Mouse (Mus musculus): Measurements from ENCODE around the gene Pilra. TPM values are rescaled to one million over a fixed set of nuclear protein-coding genes. Genes with fewer than 3 reads are reported as not detected.
"Not testable (repeated sequence)": the region's sequence is repeated elsewhere in the genome, so short reads cannot be mapped to it uniquely, and the experiment has no call there.

Pilra gene
- 2.2 and 3.0 TPM in 2 replicates for polyA plus RNA-seq (2014; fragmentation: Nextera tagmentation; extraction: Ambion mirVana)

- not testable (repeated sequence) for H3K27ac ChIP-seq (ENCODE audit: low read depth); H3K9me3 ChIP-seq (ENCODE audit: low read depth, low read length); H3K27me3 ChIP-seq (ENCODE audit: insufficient read depth, low read length); H3K4me3 ChIP-seq (ENCODE audit: low read depth, low read length); H3K9ac ChIP-seq; H3K4me2 ChIP-seq; DNase-seq; H3K36me3 ChIP-seq (ENCODE audit: insufficient read depth); ATAC-seq (ENCODE audit: insufficient read depth); H3K4me1 ChIP-seq (ENCODE audit: insufficient read depth)
- 61% methylated on average over 2 of the region's 2 CpGs for WGBS
Observed at GRCm38 (mm10) chr5:137835966-137836520, at the start of gene Pilra. Pilra (minus strand) TSS chr5:137836281.

- Histone ChIP-seq H3K9ac (no peak overlapping the region), H3K27ac (ENCODE audit: low read depth) (no peak overlapping the region), H3K9me3 (ENCODE audit: low read depth, low read length) (no peaks in the 10 kb centered on the region), H3K27me3 (ENCODE audit: insufficient read depth, low read length) (no peaks in the 10 kb centered on the region), H3K4me2 (no peak overlapping the region), H3K4me3 (ENCODE audit: low read depth, low read length) (no peak overlapping the region), H3K36me3 (ENCODE audit: insufficient read depth) (no peaks in the 10 kb centered on the region), H3K4me1 (ENCODE audit: insufficient read depth) (no peaks in the 10 kb centered on the region)
- no peak for TF ChIP-seq CTCF (IDR thresholded peaks at IDR 0.05; ENCODE audit: low read depth)
- ATAC-seq (ENCODE audit: insufficient read depth) = no peak
- WGBS = 84% methylated on average over 3 of the region's 3 CpGs
- peak; percentile 7 for DNase-seq
Observed at GRCm38 (mm10) chr5:137883345-137883744, 47.3 kb upstream of the Pilra start.

- H3K27me3 ChIP-seq (ENCODE audit: insufficient read depth, low read length) = no peaks in the 10 kb centered on the region
- ATAC-seq (ENCODE audit: insufficient read depth) = no peak
- WGBS = 71% methylated on average over 4 of the region's 4 CpGs
- H3K9me3 ChIP-seq (ENCODE audit: low read depth, low read length) = no peaks in the 10 kb centered on the region
- no peak for DNase-seq
- no peak overlapping the region for H3K4me3 ChIP-seq (ENCODE audit: low read depth, low read length)
- H3K4me2 ChIP-seq = no peak overlapping the region
- no peak overlapping the region for H3K27ac ChIP-seq (ENCODE audit: low read depth)
- no peak for TF ChIP-seq CTCF (IDR thresholded peaks at IDR 0.05; ENCODE audit: low read depth)
- H3K9ac ChIP-seq = no peak overlapping the region
- no peaks in the 10 kb centered on the region for H3K36me3 ChIP-seq (ENCODE audit: insufficient read depth)
- no peaks in the 10 kb centered on the region for H3K4me1 ChIP-seq (ENCODE audit: insufficient read depth)
Observed at GRCm38 (mm10) chr5:137882922-137883321, 46.8 kb upstream of the Pilra start.

GRCm38 (mm10) chr5:137877860-137878259, 41.8 kb upstream of the Pilra start:
- peak; percentile 61 for TF ChIP-seq CTCF (IDR thresholded peaks at IDR 0.05; ENCODE audit: low read depth)
- H3K27ac ChIP-seq (ENCODE audit: low read depth) = no peak overlapping the region
- no peak for ATAC-seq (ENCODE audit: insufficient read depth)
- no peak overlapping the region for H3K9ac ChIP-seq
- no peaks in the 10 kb centered on the region for H3K27me3 ChIP-seq (ENCODE audit: insufficient read depth, low read length)
- H3K4me2 ChIP-seq = no peak overlapping the region
- no peaks in the 10 kb centered on the region for H3K4me1 ChIP-seq (ENCODE audit: insufficient read depth)
- no peak overlapping the region for H3K4me3 ChIP-seq (ENCODE audit: low read depth, low read length)
- H3K36me3 ChIP-seq (ENCODE audit: insufficient read depth) = no peaks in the 10 kb centered on the region
- 48% methylated on average over 2 of the region's 2 CpGs for whole genome bisulfite sequencing
- H3K9me3 ChIP-seq (ENCODE audit: low read depth, low read length) = no peaks in the 10 kb centered on the region
- peak; percentile 68 for DNase-seq

GRCm38 (mm10) chr5:137875054-137875453, 39.0 kb upstream of the Pilra start:
- H3K27ac ChIP-seq (ENCODE audit: low read depth) = no peak overlapping the region
- ATAC-seq (ENCODE audit: insufficient read depth) (no peak), DNase-seq (no peak)
- H3K4me2 ChIP-seq = no peak overlapping the region
- no peak overlapping the region for H3K9ac ChIP-seq
- H3K9me3 ChIP-seq (ENCODE audit: low read depth, low read length) = no peaks in the 10 kb centered on the region
- TF ChIP-seq CTCF (IDR thresholded peaks at IDR 0.05; ENCODE audit: low read depth) = no peak
- 83% methylated on average over 2 of the region's 2 CpGs for WGBS
- H3K36me3 ChIP-seq (ENCODE audit: insufficient read depth) = no peaks in the 10 kb centered on the region
- H3K27me3 ChIP-seq (ENCODE audit: insufficient read depth, low read length) = no peaks in the 10 kb centered on the region
- H3K4me3 ChIP-seq (ENCODE audit: low read depth, low read length) = no peak overlapping the region
- H3K4me1 ChIP-seq (ENCODE audit: insufficient read depth) = no peaks in the 10 kb centered on the region

GRCm38 (mm10) chr5:137872381-137872702, 36.3 kb upstream of the Pilra start:
- not testable (repeated sequence) for H3K9ac ChIP-seq; H3K9me3 ChIP-seq (ENCODE audit: low read depth, low read length); H3K4me3 ChIP-seq (ENCODE audit: low read depth, low read length); H3K27me3 ChIP-seq (ENCODE audit: insufficient read depth, low read length); H3K36me3 ChIP-seq (ENCODE audit: insufficient read depth); DNase-seq; H3K4me2 ChIP-seq; H3K4me1 ChIP-seq (ENCODE audit: insufficient read depth); H3K27ac ChIP-seq (ENCODE audit: low read depth); ATAC-seq (ENCODE audit: insufficient read depth)
- WGBS = 27% methylated on average over 1 of the region's 1 CpGs

GRCm38 (mm10) chr5:137871644-137872380, 35.7 kb upstream of the Pilra start, which contains the start of gene Pilrb2:
Pilrb2 (minus strand) TSS chr5:137871815.
- DNase-seq; H3K4me1 ChIP-seq (ENCODE audit: insufficient read depth); H3K27me3 ChIP-seq (ENCODE audit: insufficient read depth, low read length); H3K27ac ChIP-seq (ENCODE audit: low read depth); H3K9ac ChIP-seq; H3K4me3 ChIP-seq (ENCODE audit: low read depth, low read length); H3K36me3 ChIP-seq (ENCODE audit: insufficient read depth); ATAC-seq (ENCODE audit: insufficient read depth); H3K4me2 ChIP-seq; H3K9me3 ChIP-seq (ENCODE audit: low read depth, low read length): not testable (repeated sequence)
- WGBS = 65% methylated on average over 2 of the region's 3 CpGs

- not testable (repeated sequence) for DNase-seq; H3K27ac ChIP-seq (ENCODE audit: low read depth); H3K4me3 ChIP-seq (ENCODE audit: low read depth, low read length); H3K27me3 ChIP-seq (ENCODE audit: insufficient read depth, low read length); H3K36me3 ChIP-seq (ENCODE audit: insufficient read depth); H3K9me3 ChIP-seq (ENCODE audit: low read depth, low read length); H3K9ac ChIP-seq; H3K4me1 ChIP-seq (ENCODE audit: insufficient read depth); H3K4me2 ChIP-seq
- ATAC-seq (ENCODE audit: insufficient read depth) = peak; percentile 95
- 31% methylated on average over 2 of the region's 2 CpGs for WGBS
Observed at GRCm38 (mm10) chr5:137868600-137868999, 32.5 kb upstream of the Pilra start.

- WGBS = 88% methylated on average over 1 of the region's 1 CpGs
- not testable (repeated sequence) for H3K4me3 ChIP-seq (ENCODE audit: low read depth, low read length); H3K27me3 ChIP-seq (ENCODE audit: insufficient read depth, low read length); DNase-seq; H3K9me3 ChIP-seq (ENCODE audit: low read depth, low read length); H3K9ac ChIP-seq; ATAC-seq (ENCODE audit: insufficient read depth); H3K4me1 ChIP-seq (ENCODE audit: insufficient read depth); H3K36me3 ChIP-seq (ENCODE audit: insufficient read depth); H3K4me2 ChIP-seq; H3K27ac ChIP-seq (ENCODE audit: low read depth)
Observed at GRCm38 (mm10) chr5:137864008-137864407, 27.9 kb upstream of the Pilra start.

GRCm38 (mm10) chr5:137857960-137858710, 22.1 kb upstream of the Pilra start, which contains the start of gene Pilrb1:
Pilrb1 (minus strand) TSS chr5:137858106.
- not testable (repeated sequence) for DNase-seq; H3K36me3 ChIP-seq (ENCODE audit: insufficient read depth); H3K4me1 ChIP-seq (ENCODE audit: insufficient read depth); H3K27ac ChIP-seq (ENCODE audit: low read depth); H3K4me3 ChIP-seq (ENCODE audit: low read depth, low read length); H3K4me2 ChIP-seq; H3K9ac ChIP-seq; H3K9me3 ChIP-seq (ENCODE audit: low read depth, low read length); H3K27me3 ChIP-seq (ENCODE audit: insufficient read depth, low read length); ATAC-seq (ENCODE audit: insufficient read depth)
- 70% methylated on average over 2 of the region's 2 CpGs for WGBS

All from lung, embryonic 14.5 days (tissue).